Mouse (Mus musculus) C2C12 (cell line): ENCODE measurements at regions not wholly inside any gene's neighbourhood (a gene's known extent, or its start where the extent isn't known, plus 50 kb on each side); places are given as distances from the start of the nearest gene placed in this dataset.

Source experiments
- H3K27me3 ChIP-seq: one replicate; pipeline ENCODE4 v1.6.1; 2011; ENCODE audit not compliant: control insufficient read depth, insufficient read depth, insufficient read length
- H3K36me3 ChIP-seq: one replicate; pipeline ENCODE4 v1.6.1; 2011; ENCODE audit not compliant: control insufficient read depth, insufficient read depth
- H3K4me3 ChIP-seq: one replicate; pipeline ENCODE4 v1.5.1; 2011; ENCODE audit warnings: mild to moderate bottlenecking, control low read depth; ENCODE audit not compliant: poor library complexity, insufficient read depth, severe bottlenecking
- H3K79me2 ChIP-seq: one replicate; pipeline ENCODE4 v1.6.1; 2011; ENCODE audit not compliant: control insufficient read depth, insufficient read depth
- H3K79me3 ChIP-seq: one replicate; pipeline ENCODE4 v1.6.1; 2011; ENCODE audit warnings: low read depth, control low read depth
- H3ac ChIP-seq: one replicate; pipeline ENCODE3; 2011; ENCODE audit warnings: low read depth; ENCODE audit not compliant: control insufficient read depth, insufficient read length
- CEBPB ChIP-seq: IDR thresholded peaks from one replicate; pipeline ENCODE4 v1.6.1; 2011; ENCODE audit warnings: low read depth, mild to moderate bottlenecking, control low read depth, moderate library complexity
- CTCF ChIP-seq: IDR thresholded peaks from one replicate; pipeline ENCODE4 v1.5.1; 2011; ENCODE audit not compliant: control insufficient read depth, insufficient read depth, insufficient read length
- FOSL1 ChIP-seq: IDR thresholded peaks from one replicate; pipeline ENCODE4 v1.8.0; 2011; ENCODE audit warnings: mild to moderate bottlenecking, low read length; ENCODE audit not compliant: poor library complexity, insufficient read depth, severe bottlenecking
- MAX ChIP-seq: IDR thresholded peaks from one replicate; pipeline ENCODE4 v1.6.1; 2011; ENCODE audit warnings: mild to moderate bottlenecking, control low read depth
- MYOD1 ChIP-seq: IDR thresholded peaks from one replicate; pipeline ENCODE4 v1.6.1; 2011; ENCODE audit warnings: low read depth; ENCODE audit not compliant: control insufficient read depth, insufficient read length
- MYOG ChIP-seq: IDR thresholded peaks from one replicate; pipeline ENCODE4 v1.6.1; 2011; ENCODE audit not compliant: control insufficient read depth, insufficient read length; ENCODE audit errors: extremely low read depth
- USF1 ChIP-seq: IDR thresholded peaks from one replicate; pipeline ENCODE4 v1.6.1; 2011; ENCODE audit warnings: low read depth, mild to moderate bottlenecking, control low read depth, moderate library complexity

DNA sequence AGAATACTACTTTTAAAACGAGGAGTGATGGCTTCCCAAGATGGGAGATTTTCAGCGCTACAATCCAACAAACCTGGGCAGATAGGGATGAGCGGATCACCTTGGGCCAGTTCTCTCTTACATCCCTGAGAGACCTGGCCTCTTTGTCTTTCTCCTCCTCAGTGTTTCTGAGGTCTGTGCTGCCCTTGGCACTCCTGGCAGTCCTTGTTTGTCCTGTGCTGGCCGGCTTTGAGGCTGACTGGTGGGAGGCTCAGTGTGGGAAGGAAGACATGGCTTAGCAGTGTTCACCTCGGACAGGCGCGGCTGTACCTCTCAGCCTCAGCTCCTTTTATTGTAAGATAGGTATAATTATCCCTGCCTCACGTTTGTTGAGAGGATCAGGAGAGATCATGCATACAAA is 106.9 kb upstream of the Chd6 start:
- H3K36me3 ChIP-seq, result no peaks in the 10 kb centered on the region
- no peaks in the 10 kb centered on the region for H3K79me3 ChIP-seq
- H3ac ChIP-seq, result no peak overlapping the region
- TF ChIP-seq FOSL1 (no peak), MAX (no peak), MYOD1 (no peak), USF1 (no peak), CTCF (no peak), MYOG (no peak), CEBPB (no peak)
- no peaks in the 10 kb centered on the region for H3K27me3 ChIP-seq
- no peak overlapping the region for H3K4me3 ChIP-seq
- no peaks in the 10 kb centered on the region for H3K79me2 ChIP-seq

DNA sequence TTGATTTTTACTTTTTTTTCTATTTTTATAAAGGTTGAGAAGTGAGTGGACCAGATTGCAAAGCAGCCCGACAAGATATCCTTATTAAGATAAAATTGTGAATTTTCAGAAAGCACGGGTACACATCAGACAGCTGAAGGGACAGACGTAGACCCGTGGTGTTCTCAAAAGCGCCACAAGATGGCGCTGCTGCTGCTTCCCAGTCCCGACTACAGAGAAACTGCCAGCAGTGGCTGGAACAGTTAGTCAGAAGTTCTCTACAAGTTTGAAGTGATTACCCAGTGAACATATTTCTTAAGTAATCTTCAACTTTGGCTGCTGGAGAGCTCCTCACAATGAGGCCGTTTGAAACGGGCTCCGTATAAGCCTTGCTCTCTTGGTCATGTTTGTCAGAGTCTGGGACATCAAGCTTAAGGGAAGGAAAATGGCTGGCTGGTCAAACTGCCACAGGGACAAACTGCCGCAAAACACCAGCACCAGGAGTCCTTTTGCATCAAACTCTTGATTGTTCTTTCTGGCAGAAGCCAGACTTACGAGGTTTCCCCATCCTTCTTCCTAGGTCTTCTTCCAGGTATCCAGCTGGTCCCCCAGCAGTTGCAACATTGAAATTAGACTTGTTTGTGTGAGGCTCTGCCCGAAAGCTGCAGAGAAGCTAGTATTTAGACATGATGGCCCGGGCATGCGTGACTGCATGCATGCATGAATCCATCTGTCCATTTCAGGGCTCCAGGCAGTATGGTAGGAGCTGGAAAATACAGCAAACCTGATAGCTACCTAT is 106.0 kb upstream of the Chd6 start:
- peak; percentile 72 for TF ChIP-seq CTCF
- TF ChIP-seq MYOG, result no peak
- H3K36me3 ChIP-seq, result no peaks in the 10 kb centered on the region
- H3ac ChIP-seq, result no peak overlapping the region
- H3K79me2 ChIP-seq, result no peaks in the 10 kb centered on the region
- no peaks in the 10 kb centered on the region for H3K79me3 ChIP-seq
- no peak overlapping the region for H3K4me3 ChIP-seq
- no peaks in the 10 kb centered on the region for H3K27me3 ChIP-seq

- Histone ChIP-seq H3K27me3 (no peaks in the 10 kb centered on the region), H3K79me2 (no peaks in the 10 kb centered on the region), H3K79me3 (no peaks in the 10 kb centered on the region), H3K4me3 (no peak overlapping the region), H3K36me3 (no peaks in the 10 kb centered on the region), H3ac (no peak overlapping the region)
- TF ChIP-seq CEBPB (no peak), MYOG (no peak), MYOD1 (no peak), MAX (no peak), FOSL1 (no peak), USF1 (no peak), CTCF (no peak)
Measured at GRCm38 (mm10) chr2:161212322-161212882, 103.5 kb upstream of the Chd6 start.

GRCm38 (mm10) chr2:161196713-161197372 is 88.0 kb upstream of the Chd6 start:
- Histone ChIP-seq H3K4me3 (no peak overlapping the region), H3K36me3 (no peaks in the 10 kb centered on the region), H3K27me3 (no peaks in the 10 kb centered on the region), H3ac (no peak overlapping the region), H3K79me2 (no peaks in the 10 kb centered on the region), H3K79me3 (no peaks in the 10 kb centered on the region)
- no peak for TF ChIP-seq MYOD1
- no peak for TF ChIP-seq MYOG
- TF ChIP-seq CTCF, result no peak
- TF ChIP-seq MAX, result no peak
- no peak for TF ChIP-seq CEBPB
- TF ChIP-seq FOSL1, result no peak
- no peak for TF ChIP-seq USF1

- Histone ChIP-seq H3ac (no peak overlapping the region), H3K36me3 (no peaks in the 10 kb centered on the region), H3K79me2 (no peaks in the 10 kb centered on the region), H3K4me3 (no peak overlapping the region), H3K27me3 (no peaks in the 10 kb centered on the region), H3K79me3 (no peaks in the 10 kb centered on the region)
- TF ChIP-seq MYOG (no peak), MYOD1 (no peak), CTCF (no peak), MAX (no peak), CEBPB (no peak), USF1 (no peak), FOSL1 (no peak)
Measured at GRCm38 (mm10) chr2:161187516-161187915, 78.6 kb upstream of the Chd6 start.

DNA sequence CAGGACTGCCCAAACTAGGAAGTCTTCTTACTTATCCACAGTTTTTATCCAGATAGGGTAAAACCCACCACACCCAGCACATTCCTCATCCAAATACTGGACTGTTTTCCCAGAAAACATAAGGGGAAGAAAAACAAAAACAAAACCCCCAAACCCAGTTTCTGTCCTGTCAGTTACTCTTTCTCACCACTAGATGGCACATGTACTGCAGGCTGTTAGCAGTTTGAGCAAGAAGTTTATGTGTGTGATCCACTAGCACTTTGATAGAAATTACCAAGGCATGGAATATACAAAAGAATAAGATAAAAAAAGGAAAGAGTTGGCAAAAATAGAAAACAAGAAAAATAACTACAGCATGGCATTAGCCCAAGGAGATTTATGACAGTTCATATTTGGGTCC is 76.2 kb upstream of the Chd6 start:
- Histone ChIP-seq H3K36me3 (no peaks in the 10 kb centered on the region), H3K79me2 (no peaks in the 10 kb centered on the region), H3K27me3 (no peaks in the 10 kb centered on the region), H3K79me3 (no peaks in the 10 kb centered on the region), H3K4me3 (no peak overlapping the region), H3ac (no peak overlapping the region)
- peak; percentile 15 for TF ChIP-seq CTCF
- no peak for TF ChIP-seq USF1
